Mouse (Mus musculus): ENCODE measurements at regions not wholly inside any gene's neighbourhood (a gene's known extent, or its start where the extent isn't known, plus 50 kb on each side); places are given as distances from the start of the nearest gene placed in this dataset.

DNA sequence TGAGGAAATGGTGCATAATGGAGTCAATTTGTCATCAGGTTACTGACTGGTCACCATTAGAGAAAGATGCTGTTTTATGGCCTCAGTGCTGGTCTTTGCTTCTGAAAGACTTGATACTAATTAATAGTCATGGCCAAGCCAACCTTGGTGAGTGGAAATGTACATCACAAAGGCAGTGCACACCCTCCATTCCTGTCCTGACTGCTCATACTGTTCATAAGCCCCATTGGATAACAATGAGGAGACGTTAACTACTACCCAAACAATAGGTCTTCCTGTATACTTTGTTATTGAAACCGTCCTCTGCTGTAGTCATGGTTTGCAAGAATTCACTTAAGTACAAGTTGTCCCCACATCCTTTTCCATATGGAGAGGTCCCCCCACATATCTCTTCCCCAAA lies 605.8 kb upstream of the Slc35b3 start:
- no peaks in the 10 kb centered on the region for H3K4me1 ChIP-seq (ENCODE audit: insufficient read depth, low read length)
- H3K4me2 ChIP-seq (replicated peaks; ENCODE audit: low read depth, low read length), result no peak overlapping the region
- no peak overlapping the region for H3K27ac ChIP-seq (ENCODE audit: low read length)
- no peaks in the 10 kb centered on the region for H3K9me3 ChIP-seq (ENCODE audit: low read length)
- 75% methylated on average over 2 of the region's 2 CpGs for WGBS
- no peak for ATAC-seq (ENCODE audit: low FRiP score, low TSS enrichment)
- no peak overlapping the region for H3K9ac ChIP-seq (replicated peaks; ENCODE audit: low read length)
- no peak overlapping the region for H3K4me3 ChIP-seq (ENCODE audit: low read length)
- H3K36me3 ChIP-seq (ENCODE audit: insufficient read depth, low read length), result no peaks in the 10 kb centered on the region
- no peaks in the 10 kb centered on the region for H3K27me3 ChIP-seq (ENCODE audit: insufficient read depth, low read length)

DNA sequence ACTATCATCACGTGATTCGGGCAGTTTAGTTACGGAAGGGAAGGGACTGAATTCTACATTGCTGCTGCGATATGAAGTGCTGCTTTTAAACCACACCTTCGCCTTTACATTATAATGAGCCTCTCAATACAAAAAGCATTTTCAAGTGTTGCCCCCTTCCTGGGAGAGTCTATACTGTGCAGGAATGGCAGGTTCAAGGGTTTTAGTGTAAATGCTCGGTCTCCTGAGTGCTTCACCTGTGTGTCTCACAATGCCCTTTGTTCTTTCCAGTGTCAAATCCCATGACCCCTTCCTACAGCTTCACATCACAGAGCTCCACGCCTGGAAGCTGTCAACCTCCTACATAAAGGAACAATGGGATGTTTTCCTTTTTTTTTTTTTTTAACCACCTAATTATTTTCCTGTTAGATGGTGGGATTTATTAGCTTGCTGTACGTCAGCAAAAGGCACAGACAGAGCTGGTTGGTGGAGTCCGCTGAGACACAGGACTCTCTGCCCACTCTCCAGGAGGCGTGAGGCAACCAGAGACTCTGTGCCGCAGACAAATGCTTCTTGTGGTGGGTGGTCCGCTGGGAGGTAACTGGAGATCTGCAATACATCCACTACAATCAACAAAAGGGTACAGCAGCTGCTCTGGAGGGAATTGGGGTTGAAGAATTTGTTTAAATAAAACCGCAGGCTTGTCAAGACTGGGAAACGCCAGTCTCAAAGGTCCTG lies 577.2 kb upstream of the Slc35b3 start:
- peak; percentile 74; the same call in 1 of the 2 replicates for ATAC-seq (ENCODE audit: low FRiP score, low TSS enrichment)
- H3K27ac ChIP-seq (ENCODE audit: low read length), result no peak overlapping the region
- no peak overlapping the region for H3K4me3 ChIP-seq (ENCODE audit: low read length)
- no peaks in the 10 kb centered on the region for H3K27me3 ChIP-seq (ENCODE audit: insufficient read depth, low read length)
- H3K9ac ChIP-seq (replicated peaks; ENCODE audit: low read length), result no peak overlapping the region
- no peaks in the 10 kb centered on the region for H3K9me3 ChIP-seq (ENCODE audit: low read length)
- no peaks in the 10 kb centered on the region for H3K36me3 ChIP-seq (ENCODE audit: insufficient read depth, low read length)
- 35% methylated on average over 14 of the region's 14 CpGs for WGBS
- H3K4me2 ChIP-seq (replicated peaks; ENCODE audit: low read depth, low read length), result no peak overlapping the region
- peaks cover 4% of the 10 kb centered on the region; the same call in 1 of the 2 replicates for H3K4me1 ChIP-seq (ENCODE audit: insufficient read depth, low read length)

DNA sequence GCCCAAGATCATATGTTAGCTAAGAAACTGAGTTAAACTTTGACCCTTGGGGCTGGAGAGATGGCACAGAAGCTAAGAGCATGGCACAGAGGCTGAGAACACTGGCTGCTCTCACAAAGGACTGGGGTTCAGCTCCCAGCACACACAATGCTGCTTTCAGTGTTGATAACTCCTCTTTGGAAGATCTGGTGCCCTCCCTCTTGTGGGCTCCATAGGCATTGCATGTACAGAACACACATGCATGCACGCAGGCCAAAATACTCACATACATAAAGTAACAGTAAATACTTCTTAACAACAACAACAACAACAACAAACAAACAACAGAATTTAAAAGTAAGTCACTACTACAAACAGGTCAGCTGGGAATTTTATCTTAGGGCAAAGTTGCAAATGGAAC lies 565.8 kb upstream of the Slc35b3 start:
- Histone ChIP-seq H3K36me3 (ENCODE audit: insufficient read depth, low read length) (no peaks in the 10 kb centered on the region), H3K9ac (replicated peaks; ENCODE audit: low read length) (no peak overlapping the region), H3K27ac (ENCODE audit: low read length) (no peak overlapping the region), H3K9me3 (ENCODE audit: low read length) (0 out of 2 replicates have a peak, but pooled peaks cover 2% of the 10 kb centered on the region), H3K4me1 (ENCODE audit: insufficient read depth, low read length) (0 out of 2 replicates have a peak, but pooled peaks cover 5% of the 10 kb centered on the region), H3K4me3 (ENCODE audit: low read length) (no peak overlapping the region), H3K4me2 (replicated peaks; ENCODE audit: low read depth, low read length) (no peak overlapping the region), H3K27me3 (ENCODE audit: insufficient read depth, low read length) (no peaks in the 10 kb centered on the region)
- 94% methylated on average over 1 of the region's 1 CpGs for WGBS
- ATAC-seq (ENCODE audit: low FRiP score, low TSS enrichment), result no peak

DNA sequence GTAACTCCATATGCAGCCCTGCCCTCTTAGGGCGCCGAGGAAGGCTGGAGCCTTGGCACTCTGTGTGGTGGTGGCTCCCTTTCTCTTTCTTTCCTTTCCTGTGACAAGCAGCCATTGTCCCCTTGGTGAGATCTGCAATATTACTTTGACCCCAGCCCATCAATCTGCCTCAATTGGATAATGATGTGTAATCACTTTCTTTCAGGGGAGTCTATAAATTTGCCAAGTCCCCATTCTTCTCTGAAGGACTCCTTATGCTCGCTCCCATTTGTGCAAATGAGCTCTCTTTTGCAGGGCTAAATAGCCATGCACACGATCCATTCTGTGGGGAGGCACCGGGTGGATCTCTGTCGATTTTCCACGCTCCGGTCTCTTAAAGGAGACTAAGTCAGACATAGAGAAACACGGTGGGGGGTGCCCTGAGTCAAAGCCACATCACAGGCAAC lies 563.2 kb upstream of the Slc35b3 start:
- WGBS, result 22% methylated on average over 9 of the region's 9 CpGs
- ATAC-seq (ENCODE audit: low FRiP score, low TSS enrichment), result no peak
- H3K4me2 ChIP-seq (replicated peaks; ENCODE audit: low read depth, low read length), result no peak overlapping the region; the same call in 1 of the 2 replicates
- H3K4me3 ChIP-seq (ENCODE audit: low read length), result no peak overlapping the region
- H3K36me3 ChIP-seq (ENCODE audit: insufficient read depth, low read length), result no peaks in the 10 kb centered on the region
- H3K27me3 ChIP-seq (ENCODE audit: insufficient read depth, low read length), result no peaks in the 10 kb centered on the region
- H3K9ac ChIP-seq (replicated peaks; ENCODE audit: low read length), result no peak overlapping the region
- H3K27ac ChIP-seq (ENCODE audit: low read length), result no peak overlapping the region
- 0 out of 2 replicates have a peak, but pooled peaks cover 2% of the 10 kb centered on the region for H3K9me3 ChIP-seq (ENCODE audit: low read length)
- 0 out of 2 replicates have a peak, but pooled peaks cover 5% of the 10 kb centered on the region for H3K4me1 ChIP-seq (ENCODE audit: insufficient read depth, low read length)

DNA sequence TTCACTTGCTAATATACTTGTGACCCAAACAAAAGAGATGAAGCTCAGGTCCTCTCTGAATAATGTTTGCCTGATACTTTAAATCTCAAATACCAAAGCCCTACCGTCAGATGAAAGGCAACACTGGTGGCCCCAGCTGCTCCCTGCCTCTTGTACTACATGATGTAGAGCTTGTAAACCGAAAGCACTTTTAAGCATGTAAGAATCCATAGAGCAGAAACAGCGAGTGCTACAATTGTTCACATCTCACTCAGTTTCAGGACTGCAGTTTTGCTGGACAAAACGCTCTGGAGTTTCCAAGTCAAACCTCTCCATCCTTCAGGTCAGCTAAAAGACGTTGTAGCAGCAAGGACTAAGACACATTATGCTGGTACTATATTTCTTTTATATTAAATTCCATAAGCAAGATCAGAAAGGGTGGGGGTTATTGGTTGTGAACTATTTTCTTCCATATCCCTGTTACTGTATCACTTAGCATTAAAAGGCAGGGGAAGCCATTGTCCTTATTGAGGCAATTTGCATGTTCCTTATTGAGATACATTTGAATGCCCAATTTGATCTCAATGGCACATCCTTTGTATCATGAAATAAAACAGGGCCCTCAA lies 562.7 kb upstream of the Slc35b3 start:
- Histone ChIP-seq H3K4me3 (ENCODE audit: low read length) (no peak overlapping the region), H3K9me3 (ENCODE audit: low read length) (0 out of 2 replicates have a peak, but pooled peaks cover 2% of the 10 kb centered on the region), H3K4me1 (ENCODE audit: insufficient read depth, low read length) (0 out of 2 replicates have a peak, but pooled peaks cover 5% of the 10 kb centered on the region), H3K36me3 (ENCODE audit: insufficient read depth, low read length) (no peaks in the 10 kb centered on the region), H3K27me3 (ENCODE audit: insufficient read depth, low read length) (no peaks in the 10 kb centered on the region), H3K27ac (ENCODE audit: low read length) (no peak overlapping the region), H3K9ac (replicated peaks; ENCODE audit: low read length) (no peak overlapping the region), H3K4me2 (replicated peaks; ENCODE audit: low read depth, low read length) (no peak overlapping the region)
- ATAC-seq (ENCODE audit: low FRiP score, low TSS enrichment), result no peak
- 51% methylated on average over 5 of the region's 5 CpGs for WGBS

GRCm38 (mm10) chr13:39520846-39521245 lies 560.2 kb upstream of the Slc35b3 start:
- ATAC-seq (ENCODE audit: low FRiP score, low TSS enrichment), result no peak
- Histone ChIP-seq H3K27me3 (ENCODE audit: insufficient read depth, low read length) (no peaks in the 10 kb centered on the region), H3K4me3 (ENCODE audit: low read length) (no peak overlapping the region), H3K9me3 (ENCODE audit: low read length) (no peaks in the 10 kb centered on the region), H3K27ac (ENCODE audit: low read length) (no peak overlapping the region), H3K36me3 (ENCODE audit: insufficient read depth, low read length) (no peaks in the 10 kb centered on the region), H3K4me1 (ENCODE audit: insufficient read depth, low read length) (peaks cover 11% of the 10 kb centered on the region; the same call in 1 of the 2 replicates), H3K4me2 (replicated peaks; ENCODE audit: low read depth, low read length) (no peak overlapping the region), H3K9ac (replicated peaks; ENCODE audit: low read length) (no peak overlapping the region)
- 94% methylated on average over 9 of the region's 9 CpGs for WGBS

DNA sequence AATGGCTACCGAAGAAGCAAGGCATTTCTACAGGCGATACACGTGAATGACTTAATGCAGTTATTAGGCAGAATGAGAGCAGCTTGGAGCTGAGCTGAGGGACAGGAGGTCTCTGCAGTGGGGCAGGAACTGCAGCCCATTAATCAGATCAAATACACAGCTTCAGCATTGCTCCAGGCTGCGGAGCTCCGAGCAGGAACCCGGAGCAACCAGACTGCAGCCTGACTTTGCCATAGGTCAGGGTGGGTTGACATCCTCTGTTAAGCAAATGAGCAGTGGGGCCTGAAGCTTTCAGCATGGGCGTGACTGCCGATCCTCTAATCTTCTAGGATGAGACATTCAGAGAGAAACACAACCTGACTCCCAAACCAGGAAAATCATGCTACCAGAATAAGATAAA lies 555.4 kb upstream of the Slc35b3 start:
- WGBS, result 7% methylated on average over 8 of the region's 8 CpGs
- H3K9ac ChIP-seq (replicated peaks; ENCODE audit: low read length), result no peak overlapping the region
- H3K27ac ChIP-seq (ENCODE audit: low read length), result peak overlapping the region; percentile 55; the same call in 1 of the 2 replicates
- no peak overlapping the region for H3K4me3 ChIP-seq (ENCODE audit: low read length)
- no peaks in the 10 kb centered on the region for H3K36me3 ChIP-seq (ENCODE audit: insufficient read depth, low read length)
- H3K9me3 ChIP-seq (ENCODE audit: low read length), result no peaks in the 10 kb centered on the region
- peak; percentile 91; the same call in 1 of the 2 replicates for ATAC-seq (ENCODE audit: low FRiP score, low TSS enrichment)
- peaks cover 9% of the 10 kb centered on the region; the same call in 1 of the 2 replicates for H3K4me1 ChIP-seq (ENCODE audit: insufficient read depth, low read length)
- no peaks in the 10 kb centered on the region for H3K27me3 ChIP-seq (ENCODE audit: insufficient read depth, low read length)
- no peak overlapping the region; the same call in 1 of the 2 replicates for H3K4me2 ChIP-seq (replicated peaks; ENCODE audit: low read depth, low read length)

- Histone ChIP-seq H3K27ac (ENCODE audit: low read length) (no peak overlapping the region), H3K4me1 (ENCODE audit: insufficient read depth, low read length) (no peaks in the 10 kb centered on the region), H3K9me3 (ENCODE audit: low read length) (no peaks in the 10 kb centered on the region), H3K4me3 (ENCODE audit: low read length) (no peak overlapping the region), H3K9ac (replicated peaks; ENCODE audit: low read length) (no peak overlapping the region), H3K36me3 (ENCODE audit: insufficient read depth, low read length) (no peaks in the 10 kb centered on the region), H3K27me3 (ENCODE audit: insufficient read depth, low read length) (no peaks in the 10 kb centered on the region), H3K4me2 (replicated peaks; ENCODE audit: low read depth, low read length) (no peak overlapping the region)
- 46% methylated on average over 7 of the region's 7 CpGs for WGBS
- ATAC-seq (ENCODE audit: low FRiP score, low TSS enrichment), result no peak
Measured at GRCm38 (mm10) chr13:39489806-39490205, 529.1 kb upstream of the Slc35b3 start.

DNA sequence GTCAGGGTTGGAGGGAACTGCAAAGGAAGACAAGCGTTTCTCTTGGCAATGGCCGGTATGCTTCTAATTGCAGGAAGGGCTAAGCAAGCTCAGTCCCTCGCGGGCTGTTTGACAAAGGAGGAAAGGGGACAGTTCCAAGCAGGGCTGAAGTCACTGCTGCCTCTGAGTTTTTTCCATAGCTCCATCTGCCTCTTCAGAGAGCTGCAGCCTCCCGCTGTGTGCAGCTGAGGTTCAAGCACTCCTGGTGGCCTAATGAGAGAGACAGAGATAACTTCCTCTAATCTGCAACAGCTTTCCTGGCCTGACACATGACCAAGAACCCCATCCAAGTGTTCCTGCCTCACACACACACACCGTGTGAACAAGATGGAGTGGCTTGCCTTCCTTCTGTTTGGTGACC lies 511.9 kb upstream of the Slc35b3 start:
- WGBS, result 62% methylated on average over 6 of the region's 6 CpGs
- ATAC-seq (ENCODE audit: low FRiP score, low TSS enrichment), result no peak

DNA sequence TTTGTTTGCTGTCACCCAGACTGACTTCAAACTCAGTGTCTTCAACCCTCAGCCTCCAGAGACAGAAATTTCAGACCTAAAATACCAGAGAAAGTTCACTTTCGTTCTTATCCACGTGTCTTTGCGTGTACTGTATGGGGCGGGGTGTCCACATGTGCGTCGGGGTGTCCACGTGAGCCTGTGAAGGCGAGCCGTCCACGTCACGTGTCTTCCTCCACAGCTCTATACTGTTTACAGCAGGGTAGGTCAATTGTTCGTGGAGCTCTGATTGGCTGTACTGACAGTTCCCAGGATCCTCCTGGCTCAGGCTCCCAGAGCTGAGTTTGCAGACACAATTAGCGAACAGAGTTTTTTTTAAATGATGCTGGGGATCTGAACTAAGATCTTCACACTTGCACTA lies 481.1 kb upstream of the Slc35b3 start:
- no peak for ATAC-seq (ENCODE audit: low FRiP score, low TSS enrichment)
- H3K27me3 ChIP-seq (ENCODE audit: insufficient read depth, low read length), result no peaks in the 10 kb centered on the region
- no peaks in the 10 kb centered on the region for H3K36me3 ChIP-seq (ENCODE audit: insufficient read depth, low read length)
- no peak overlapping the region for H3K9ac ChIP-seq (replicated peaks; ENCODE audit: low read length)
- H3K27ac ChIP-seq (ENCODE audit: low read length), result no peak overlapping the region
- no peak overlapping the region for H3K4me2 ChIP-seq (replicated peaks; ENCODE audit: low read depth, low read length)
- H3K9me3 ChIP-seq (ENCODE audit: low read length), result no peaks in the 10 kb centered on the region
- H3K4me1 ChIP-seq (ENCODE audit: insufficient read depth, low read length), result no peaks in the 10 kb centered on the region
- 94% methylated on average over 13 of the region's 13 CpGs for WGBS
- no peak overlapping the region for H3K4me3 ChIP-seq (ENCODE audit: low read length)

More for the DNA sequence above, 511.9 kb upstream of the Slc35b3 start:
- H3K4me1 ChIP-seq (ENCODE audit: insufficient read depth, low read length), result no peaks in the 10 kb centered on the region
- no peaks in the 10 kb centered on the region for H3K27me3 ChIP-seq (ENCODE audit: insufficient read depth, low read length)
- no peaks in the 10 kb centered on the region for H3K36me3 ChIP-seq (ENCODE audit: insufficient read depth, low read length)
- no peak overlapping the region for H3K4me2 ChIP-seq (replicated peaks; ENCODE audit: low read depth, low read length)
- no peak overlapping the region for H3K27ac ChIP-seq (ENCODE audit: low read length)
- H3K9me3 ChIP-seq (ENCODE audit: low read length), result no peaks in the 10 kb centered on the region
- no peak overlapping the region for H3K9ac ChIP-seq (replicated peaks; ENCODE audit: low read length)
- H3K4me3 ChIP-seq (ENCODE audit: low read length), result no peak overlapping the region
